Mouse (Mus musculus): ENCODE measurements around the gene Derl3.

- TF ChIP-seq CTCF (IDR thresholded peaks at IDR 0.05; ENCODE audit: low read depth) (no peak), EP300 (IDR thresholded peaks at IDR 0.05; ENCODE audit: low read depth) (no peak)
Measured at GRCm38 (mm10) chr10:75910698-75911097, 17.5 kb downstream of the Derl3 start.
